Mouse (Mus musculus): Measurements from ENCODE around the gene Strn. TPM values are rescaled to one million over a fixed set of nuclear protein-coding genes. Genes with fewer than 3 reads are reported as not detected.
"Not testable (repeated sequence)": the region's sequence is repeated elsewhere in the genome, so short reads cannot be mapped to it uniquely, and the experiment has no call there.

Strn gene
- polyA plus RNA-seq, 1 experiment from 2014 or later = 5.2 TPM

- ATAC-seq (ENCODE audit: low read depth) = no peak
- no peaks in the 10 kb centered on the region for H3K4me1 ChIP-seq (replicated peaks; ENCODE audit: control insufficient read depth, insufficient read depth, low read length)
Measured at GRCm38 (mm10) chr17:78696922-78697321, 40.1 kb downstream of the Strn start.

GRCm38 (mm10) chr17:78689231-78689630, 47.8 kb downstream of the Strn start:
- H3K9me3 ChIP-seq (ENCODE audit: control insufficient read depth, low read length); H3K4me2 ChIP-seq (ENCODE audit: low read depth, low read length); H3K4me3 ChIP-seq (ENCODE audit: low read length); H3K27me3 ChIP-seq (ENCODE audit: control insufficient read depth, insufficient read depth, low read depth, low read length); H3K4me1 ChIP-seq (replicated peaks; ENCODE audit: control insufficient read depth, insufficient read depth, low read length); ATAC-seq (ENCODE audit: low read depth); H3K27ac ChIP-seq (ENCODE audit: low read length); H3K9ac ChIP-seq (ENCODE audit: low read length): not testable (repeated sequence)
- 95% methylated on average over 3 of the region's 3 CpGs for WGBS
- H3K36me3 ChIP-seq (ENCODE audit: control insufficient read depth, insufficient read depth, low read length) = peaks cover 17% of the 10 kb centered on the region

More at GRCm38 (mm10) chr17:78696922-78697321, 40.1 kb downstream of the Strn start:
- H3K36me3 ChIP-seq (ENCODE audit: control insufficient read depth, insufficient read depth, low read length) = peaks cover 2% of the 10 kb centered on the region; the same call in 1 of the 2 replicates
- H3K27ac ChIP-seq (ENCODE audit: low read length) = no peak overlapping the region
- no peaks in the 10 kb centered on the region for H3K27me3 ChIP-seq (ENCODE audit: control insufficient read depth, insufficient read depth, low read depth, low read length)
- no peak overlapping the region for H3K4me3 ChIP-seq (ENCODE audit: low read length)
- H3K9ac ChIP-seq (ENCODE audit: low read length) = no peak overlapping the region
- no peak overlapping the region for H3K4me2 ChIP-seq (ENCODE audit: low read depth, low read length)
- H3K9me3 ChIP-seq (ENCODE audit: control insufficient read depth, low read length) = no peaks in the 10 kb centered on the region
- WGBS = 74% methylated on average over 5 of the region's 5 CpGs

GRCm38 (mm10) chr17:78687971-78688370, 49.0 kb downstream of the Strn start:
- WGBS = 77% methylated on average over 5 of the region's 5 CpGs
- Histone ChIP-seq H3K9ac (ENCODE audit: low read length) (no peak overlapping the region), H3K27me3 (ENCODE audit: control insufficient read depth, insufficient read depth, low read depth, low read length) (no peaks in the 10 kb centered on the region)

GRCm38 (mm10) chr17:78685004-78685403, 52.0 kb downstream of the Strn start:
- WGBS = 44% methylated on average over 5 of the region's 5 CpGs
- H3K27ac ChIP-seq (ENCODE audit: low read length) = no peak overlapping the region

More at GRCm38 (mm10) chr17:78687971-78688370, 49.0 kb downstream of the Strn start:
- Histone ChIP-seq H3K36me3 (ENCODE audit: control insufficient read depth, insufficient read depth, low read length) (peaks cover 17% of the 10 kb centered on the region), H3K4me3 (ENCODE audit: low read length) (no peak overlapping the region), H3K9me3 (ENCODE audit: control insufficient read depth, low read length) (0 out of 2 replicates have a peak, but pooled peaks cover 2% of the 10 kb centered on the region), H3K4me2 (ENCODE audit: low read depth, low read length) (no peak overlapping the region), H3K27ac (ENCODE audit: low read length) (no peak overlapping the region), H3K4me1 (replicated peaks; ENCODE audit: control insufficient read depth, insufficient read depth, low read length) (no peaks in the 10 kb centered on the region)
- no peak for ATAC-seq (ENCODE audit: low read depth)

GRCm38 (mm10) chr17:78682351-78682750, 54.6 kb downstream of the Strn start:
- H3K9ac ChIP-seq (ENCODE audit: low read length) = no peak overlapping the region
- H3K4me2 ChIP-seq (ENCODE audit: low read depth, low read length) = no peak overlapping the region
- H3K27me3 ChIP-seq (ENCODE audit: control insufficient read depth, insufficient read depth, low read depth, low read length) = no peaks in the 10 kb centered on the region
- H3K4me3 ChIP-seq (ENCODE audit: low read length) = no peak overlapping the region
- no peak for ATAC-seq (ENCODE audit: low read depth)
- H3K9me3 ChIP-seq (ENCODE audit: control insufficient read depth, low read length) = no peaks in the 10 kb centered on the region
- 47% methylated on average over 6 of the region's 6 CpGs for WGBS
- peaks cover 2% of the 10 kb centered on the region for H3K36me3 ChIP-seq (ENCODE audit: control insufficient read depth, insufficient read depth, low read length)
- H3K27ac ChIP-seq (ENCODE audit: low read length) = no peak overlapping the region
- H3K4me1 ChIP-seq (replicated peaks; ENCODE audit: control insufficient read depth, insufficient read depth, low read length) = no peaks in the 10 kb centered on the region

More at GRCm38 (mm10) chr17:78685004-78685403, 52.0 kb downstream of the Strn start:
- no peaks in the 10 kb centered on the region for H3K27me3 ChIP-seq (ENCODE audit: control insufficient read depth, insufficient read depth, low read depth, low read length)
- no peak overlapping the region for H3K4me3 ChIP-seq (ENCODE audit: low read length)
- no peak overlapping the region for H3K4me2 ChIP-seq (ENCODE audit: low read depth, low read length)
- H3K9me3 ChIP-seq (ENCODE audit: control insufficient read depth, low read length) = no peaks in the 10 kb centered on the region
- ATAC-seq (ENCODE audit: low read depth) = no peak
- H3K9ac ChIP-seq (ENCODE audit: low read length) = no peak overlapping the region
- no peaks in the 10 kb centered on the region for H3K4me1 ChIP-seq (replicated peaks; ENCODE audit: control insufficient read depth, insufficient read depth, low read length)
- H3K36me3 ChIP-seq (ENCODE audit: control insufficient read depth, insufficient read depth, low read length) = peaks cover 2% of the 10 kb centered on the region

GRCm38 (mm10) chr17:78679503-78679902, 57.5 kb downstream of the Strn start:
- ATAC-seq (ENCODE audit: low read depth) = no peak
- no peak overlapping the region for H3K4me3 ChIP-seq (ENCODE audit: low read length)
- H3K4me2 ChIP-seq (ENCODE audit: low read depth, low read length) = no peak overlapping the region
- H3K36me3 ChIP-seq (ENCODE audit: control insufficient read depth, insufficient read depth, low read length) = no peaks in the 10 kb centered on the region; the same call in 1 of the 2 replicates
- H3K9ac ChIP-seq (ENCODE audit: low read length) = no peak overlapping the region
- H3K27me3 ChIP-seq (ENCODE audit: control insufficient read depth, insufficient read depth, low read depth, low read length) = no peaks in the 10 kb centered on the region
- H3K4me1 ChIP-seq (replicated peaks; ENCODE audit: control insufficient read depth, insufficient read depth, low read length) = no peaks in the 10 kb centered on the region
- 83% methylated on average over 11 of the region's 11 CpGs for WGBS
- no peaks in the 10 kb centered on the region for H3K9me3 ChIP-seq (ENCODE audit: control insufficient read depth, low read length)
- no peak overlapping the region for H3K27ac ChIP-seq (ENCODE audit: low read length)

GRCm38 (mm10) chr17:78676813-78677212, 60.2 kb downstream of the Strn start:
- H3K4me1 ChIP-seq (replicated peaks; ENCODE audit: control insufficient read depth, insufficient read depth, low read length) = no peaks in the 10 kb centered on the region
- ATAC-seq (ENCODE audit: low read depth) = no peak
- H3K4me2 ChIP-seq (ENCODE audit: low read depth, low read length) = no peak overlapping the region
- no peak overlapping the region for H3K4me3 ChIP-seq (ENCODE audit: low read length)
- no peaks in the 10 kb centered on the region for H3K27me3 ChIP-seq (ENCODE audit: control insufficient read depth, insufficient read depth, low read depth, low read length)
- H3K36me3 ChIP-seq (ENCODE audit: control insufficient read depth, insufficient read depth, low read length) = peaks cover 4% of the 10 kb centered on the region; the same call in 1 of the 2 replicates
- WGBS = 80% methylated on average over 11 of the region's 11 CpGs
- no peak overlapping the region for H3K27ac ChIP-seq (ENCODE audit: low read length)
- no peaks in the 10 kb centered on the region for H3K9me3 ChIP-seq (ENCODE audit: control insufficient read depth, low read length)
- no peak overlapping the region for H3K9ac ChIP-seq (ENCODE audit: low read length)

GRCm38 (mm10) chr17:78664962-78665545, 71.9 kb downstream of the Strn start:
- 78% methylated on average over 9 of the region's 9 CpGs for WGBS
- no peak overlapping the region for H3K27ac ChIP-seq (ENCODE audit: low read length)
- no peaks in the 10 kb centered on the region; the same call in 1 of the 2 replicates for H3K9me3 ChIP-seq (ENCODE audit: control insufficient read depth, low read length)
- no peak overlapping the region for H3K9ac ChIP-seq (ENCODE audit: low read length)
- H3K4me2 ChIP-seq (ENCODE audit: low read depth, low read length) = no peak overlapping the region
- no peaks in the 10 kb centered on the region for H3K27me3 ChIP-seq (ENCODE audit: control insufficient read depth, insufficient read depth, low read depth, low read length)
- peaks cover 32% of the 10 kb centered on the region for H3K36me3 ChIP-seq (ENCODE audit: control insufficient read depth, insufficient read depth, low read length)
- H3K4me3 ChIP-seq (ENCODE audit: low read length) = no peak overlapping the region
- no peak for ATAC-seq (ENCODE audit: low read depth)
- no peaks in the 10 kb centered on the region for H3K4me1 ChIP-seq (replicated peaks; ENCODE audit: control insufficient read depth, insufficient read depth, low read length)

- no peak for ATAC-seq (ENCODE audit: low read depth)
- H3K27ac ChIP-seq (ENCODE audit: low read length) = no peak overlapping the region
- H3K36me3 ChIP-seq (ENCODE audit: control insufficient read depth, insufficient read depth, low read length) = peaks cover 20% of the 10 kb centered on the region
- no peak overlapping the region for H3K9ac ChIP-seq (ENCODE audit: low read length)
- no peak overlapping the region for H3K4me3 ChIP-seq (ENCODE audit: low read length)
- peaks cover 2% of the 10 kb centered on the region for H3K9me3 ChIP-seq (ENCODE audit: control insufficient read depth, low read length)
- no peaks in the 10 kb centered on the region for H3K4me1 ChIP-seq (replicated peaks; ENCODE audit: control insufficient read depth, insufficient read depth, low read length)
- 83% methylated on average over 10 of the region's 10 CpGs for WGBS
- H3K27me3 ChIP-seq (ENCODE audit: control insufficient read depth, insufficient read depth, low read depth, low read length) = no peaks in the 10 kb centered on the region
- H3K4me2 ChIP-seq (ENCODE audit: low read depth, low read length) = no peak overlapping the region
Measured at GRCm38 (mm10) chr17:78654841-78655240, 82.2 kb downstream of the Strn start.
